Mouse (Mus musculus): ENCODE results near the gene Mink1. TPM values are rescaled to one million over a fixed set of nuclear protein-coding genes. Genes with fewer than 3 reads are reported as not detected.

Gene Mink1
- polyA plus RNA-seq, 1 experiment from 2014 or later, result 12.5 TPM

- H3K27me3 ChIP-seq (ENCODE audit: poor library complexity, severe bottlenecking), result no peaks in the 10 kb centered on the region
- H3K9me3 ChIP-seq, result no peaks in the 10 kb centered on the region
- no peak for DNase-seq (ENCODE audit: extremely low spot score, low spot score)
- H3K36me3 ChIP-seq (replicated peaks), result no peaks in the 10 kb centered on the region
- H3K27ac ChIP-seq, result no peak overlapping the region
- H3K4me3 ChIP-seq, result no peak overlapping the region
- no peaks in the 10 kb centered on the region for H3K4me1 ChIP-seq
- WGBS, result 85% methylated on average over 2 of the region's 2 CpGs
These were observed 65.8 kb downstream of the Mink1 start for GRCm38 (mm10) chr11:70628431-70628830.

- Histone ChIP-seq H3K27ac (no peak overlapping the region), H3K9me3 (no peaks in the 10 kb centered on the region), H3K4me1 (no peaks in the 10 kb centered on the region), H3K27me3 (ENCODE audit: poor library complexity, severe bottlenecking) (no peaks in the 10 kb centered on the region), H3K4me3 (no peak overlapping the region), H3K36me3 (replicated peaks) (no peaks in the 10 kb centered on the region)
- WGBS, result 63% methylated on average over 5 of the region's 5 CpGs
- DNase-seq (ENCODE audit: extremely low spot score, low spot score), result no peak
These were observed 66.9 kb downstream of the Mink1 start for GRCm38 (mm10) chr11:70629557-70629956.

GRCm38 (mm10) chr11:70630129-70630528, 67.4 kb downstream of the Mink1 start:
- Histone ChIP-seq H3K4me3 (no peak overlapping the region), H3K36me3 (replicated peaks) (no peaks in the 10 kb centered on the region), H3K4me1 (no peaks in the 10 kb centered on the region), H3K9me3 (no peaks in the 10 kb centered on the region), H3K27ac (0 out of 2 replicates have a peak overlapping the region, but pooled peaks have one; percentile 21), H3K27me3 (ENCODE audit: poor library complexity, severe bottlenecking) (no peaks in the 10 kb centered on the region)
- no peak for DNase-seq (ENCODE audit: extremely low spot score, low spot score)
- WGBS, result 75% methylated on average over 7 of the region's 7 CpGs

- 88% methylated on average over 4 of the region's 4 CpGs for WGBS
- Histone ChIP-seq H3K4me1 (no peaks in the 10 kb centered on the region), H3K27me3 (ENCODE audit: poor library complexity, severe bottlenecking) (no peaks in the 10 kb centered on the region), H3K27ac (no peak overlapping the region), H3K4me3 (no peak overlapping the region), H3K36me3 (replicated peaks) (no peaks in the 10 kb centered on the region), H3K9me3 (no peaks in the 10 kb centered on the region)
- no peak for DNase-seq (ENCODE audit: extremely low spot score, low spot score)
These were observed 72.9 kb downstream of the Mink1 start for GRCm38 (mm10) chr11:70635601-70636000.

GRCm38 (mm10) chr11:70637764-70638163, 75.1 kb downstream of the Mink1 start:
- 95% methylated on average over 1 of the region's 1 CpGs for WGBS
- Histone ChIP-seq H3K36me3 (replicated peaks) (peaks cover 2% of the 10 kb centered on the region; the same call in 1 of the 2 replicates), H3K9me3 (no peaks in the 10 kb centered on the region), H3K4me1 (no peaks in the 10 kb centered on the region), H3K27ac (no peak overlapping the region), H3K4me3 (no peak overlapping the region), H3K27me3 (ENCODE audit: poor library complexity, severe bottlenecking) (no peaks in the 10 kb centered on the region)
- no peak for DNase-seq (ENCODE audit: extremely low spot score, low spot score)

- H3K4me3 ChIP-seq, result no peak overlapping the region
- H3K4me1 ChIP-seq, result no peaks in the 10 kb centered on the region
- DNase-seq (ENCODE audit: extremely low spot score, low spot score), result no peak
- H3K36me3 ChIP-seq (replicated peaks), result peaks cover 7% of the 10 kb centered on the region
- 83% methylated on average over 1 of the region's 1 CpGs for WGBS
- no peak overlapping the region for H3K27ac ChIP-seq
- H3K9me3 ChIP-seq, result no peaks in the 10 kb centered on the region
- H3K27me3 ChIP-seq (ENCODE audit: poor library complexity, severe bottlenecking), result no peaks in the 10 kb centered on the region
These were observed 75.6 kb downstream of the Mink1 start for GRCm38 (mm10) chr11:70638293-70638692.

- H3K4me1 ChIP-seq, result no peaks in the 10 kb centered on the region
- H3K27ac ChIP-seq, result no peak within 1 kb of the TSS
- peaks cover 12% of the 10 kb centered on the region for H3K36me3 ChIP-seq (replicated peaks)
- H3K27me3 ChIP-seq (ENCODE audit: poor library complexity, severe bottlenecking), result no peaks in the 10 kb centered on the region
- H3K4me3 ChIP-seq, result no peak within 1 kb of the TSS
- no peak for DNase-seq (ENCODE audit: extremely low spot score, low spot score)
- 65% methylated on average over 5 of the region's 5 CpGs for WGBS
- H3K9me3 ChIP-seq, result no peaks in the 10 kb centered on the region
These were observed 76.1 kb downstream of the Mink1 start, which contains the start of gene Gp1ba for GRCm38 (mm10) chr11:70638714-70639278. Gene Gp1ba, plus strand, starts transcription at chr11:70639122.

- Histone ChIP-seq H3K4me3 (no peak overlapping the region), H3K4me1 (no peaks in the 10 kb centered on the region), H3K27me3 (ENCODE audit: poor library complexity, severe bottlenecking) (no peaks in the 10 kb centered on the region), H3K36me3 (replicated peaks) (peaks cover 24% of the 10 kb centered on the region), H3K9me3 (no peaks in the 10 kb centered on the region), H3K27ac (no peak overlapping the region)
- WGBS, result 85% methylated on average over 8 of the region's 8 CpGs
- DNase-seq (ENCODE audit: extremely low spot score, low spot score), result no peak
These were observed 77.3 kb downstream of the Mink1 start for GRCm38 (mm10) chr11:70639976-70640375.

- DNase-seq (ENCODE audit: extremely low spot score, low spot score), result no peak
- no peak overlapping the region for H3K27ac ChIP-seq
- H3K9me3 ChIP-seq, result no peaks in the 10 kb centered on the region
- H3K27me3 ChIP-seq (ENCODE audit: poor library complexity, severe bottlenecking), result no peaks in the 10 kb centered on the region
- peaks cover 12% of the 10 kb centered on the region for H3K4me1 ChIP-seq
- H3K4me3 ChIP-seq, result no peak overlapping the region
- WGBS, result 86% methylated on average over 7 of the region's 7 CpGs
- peaks cover 34% of the 10 kb centered on the region for H3K36me3 ChIP-seq (replicated peaks)
These were observed 78.6 kb downstream of the Mink1 start for GRCm38 (mm10) chr11:70641241-70641640.

- no peak overlapping the region for H3K4me3 ChIP-seq
- 95% methylated on average over 6 of the region's 6 CpGs for WGBS
- no peak for DNase-seq (ENCODE audit: extremely low spot score, low spot score)
- H3K9me3 ChIP-seq, result no peaks in the 10 kb centered on the region
- no peaks in the 10 kb centered on the region for H3K27me3 ChIP-seq (ENCODE audit: poor library complexity, severe bottlenecking)
- H3K36me3 ChIP-seq (replicated peaks), result peaks cover 34% of the 10 kb centered on the region
- H3K4me1 ChIP-seq, result peaks cover 23% of the 10 kb centered on the region
- no peak overlapping the region for H3K27ac ChIP-seq
These were observed 80.4 kb downstream of the Mink1 start for GRCm38 (mm10) chr11:70643051-70643450.

- no peaks in the 10 kb centered on the region for H3K9me3 ChIP-seq
- WGBS, result 94% methylated on average over 8 of the region's 8 CpGs
- 0 out of 2 replicates have a peak overlapping the region, but pooled peaks have one; percentile 84 for H3K4me3 ChIP-seq
- H3K27ac ChIP-seq, result no peak overlapping the region
- peaks cover 48% of the 10 kb centered on the region for H3K36me3 ChIP-seq (replicated peaks)
- no peaks in the 10 kb centered on the region for H3K27me3 ChIP-seq (ENCODE audit: poor library complexity, severe bottlenecking)
- H3K4me1 ChIP-seq, result peaks cover 39% of the 10 kb centered on the region
- DNase-seq (ENCODE audit: extremely low spot score, low spot score), result no peak
These were observed 82.0 kb downstream of the Mink1 start for GRCm38 (mm10) chr11:70644564-70645103.

GRCm38 (mm10) chr11:70645461-70646258, 83.0 kb downstream of the Mink1 start:
- 91% methylated on average over 12 of the region's 12 CpGs for WGBS

GRCm38 (mm10) chr11:70646259-70646555, 83.5 kb downstream of the Mink1 start:
- Histone ChIP-seq H3K9me3 (no peaks in the 10 kb centered on the region), H3K36me3 (replicated peaks) (peaks cover 64% of the 10 kb centered on the region), H3K4me1 (peaks cover 48% of the 10 kb centered on the region), H3K4me3 (peak overlapping the region; percentile 84), H3K27me3 (ENCODE audit: poor library complexity, severe bottlenecking) (no peaks in the 10 kb centered on the region), H3K27ac (peak overlapping the region; percentile 95)
- 18% methylated on average over 3 of the region's 3 CpGs for WGBS
- no peak for DNase-seq (ENCODE audit: extremely low spot score, low spot score)

More at GRCm38 (mm10) chr11:70645461-70646258, 83.0 kb downstream of the Mink1 start:
- Histone ChIP-seq H3K4me3 (peak overlapping the region; percentile 84), H3K9me3 (no peaks in the 10 kb centered on the region), H3K27ac (peak overlapping the region; percentile 95), H3K36me3 (replicated peaks) (peaks cover 59% of the 10 kb centered on the region), H3K27me3 (ENCODE audit: poor library complexity, severe bottlenecking) (no peaks in the 10 kb centered on the region), H3K4me1 (peaks cover 43% of the 10 kb centered on the region)
- DNase-seq (ENCODE audit: extremely low spot score, low spot score), result no peak

All from forebrain, embryonic 10.5 days (tissue).